Mouse (Mus musculus) cerebellum, adult 2 months (tissue): ENCODE data around the gene Pik3cd. TPM values are rescaled to one million over a fixed set of nuclear protein-coding genes. Genes with fewer than 3 reads are reported as not detected.
A peak's percentile ranks its signal among the peaks of the same experiment; 100 is the strongest.
"Not testable (repeated sequence)": the region's sequence is repeated elsewhere in the genome, so short reads cannot be mapped to it uniquely, and the experiment has no call there.

Experiments used
- DNase-seq, 2 experiments: peaks; one replicate each; pipeline ENCODE4 v3.0.0; 2021
- H3K27ac ChIP-seq: fragments of 200-500 bp; 2 replicates; pipeline ENCODE4 v1.5.1; 2012; ENCODE audit warnings: low read length, control low read depth, inconsistent platforms; ENCODE audit not compliant: insufficient read depth
- H3K27me3 ChIP-seq: fragments of 200-500 bp; 2 replicates; pipeline ENCODE4 v1.6.1; 2012; ENCODE audit warnings: inconsistent platforms, mild to moderate bottlenecking, low read length, moderate library complexity; ENCODE audit not compliant: control insufficient read depth, insufficient read depth
- H3K4me1 ChIP-seq: fragments of 200-500 bp; 2 replicates; pipeline ENCODE4 v1.6.1; 2011; ENCODE audit warnings: low read length; ENCODE audit not compliant: control insufficient read depth, insufficient read depth
- H3K4me3 ChIP-seq: fragments of 200-500 bp; replicated peaks from 2 replicates; pipeline ENCODE3; 2011; ENCODE audit warnings: mild to moderate bottlenecking, low read depth, low read length, control low read depth; ENCODE audit not compliant: insufficient read depth
- CTCF ChIP-seq: fragments of 200-500 bp; IDR thresholded peaks from 2 replicates; pipeline ENCODE4 v1.5.1; 2011; ENCODE audit warnings: low read depth, mild to moderate bottlenecking, control low read depth, low read length, moderate library complexity, borderline replicate concordance; ENCODE audit not compliant: insufficient read depth
- POLR2A ChIP-seq: fragments of 200-500 bp; IDR thresholded peaks from 2 replicates; pipeline ENCODE4 v1.6.1; 2011; ENCODE audit warnings: low read length, control low read depth, borderline replicate concordance; ENCODE audit not compliant: insufficient read depth
- WGBS: fragments of 180-500 bp; shearing (Covaris S2); methylation state at CpG from one replicate; pipeline ENCODE4 v1.1.7; 2018; 5-methylcytosine and 5-hydroxymethylcytosine counted together
- polyA plus RNA-seq: library from polyadenylated mRNA; depleted of rRNA; stranded (reverse); fragments of >200 nt; gene quantifications from 2 replicates; pipeline ENCODE4 v1.2.3, GENCODE M21; 2012

Gene Pik3cd
- polyA plus RNA-seq, 1 experiment: 8.6 TPM

GRCm38 (mm10) chr4:149632670-149633307 is 69.6 kb downstream of the Pik3cd start:
- no peak overlapping the region for H3K4me3 ChIP-seq
- DNase-seq: no peak
- no peaks in the 10 kb centered on the region for H3K27me3 ChIP-seq
- no peak overlapping the region for H3K27ac ChIP-seq
- H3K4me1 ChIP-seq: peaks cover 6% of the 10 kb centered on the region; the same call in 1 of the 2 replicates
- WGBS: 74% methylated on average over 9 of the region's 9 CpGs
- TF ChIP-seq CTCF: no peak
- no peak for TF ChIP-seq POLR2A

- Histone ChIP-seq H3K27me3 (no peaks in the 10 kb centered on the region), H3K4me1 (peaks cover 11% of the 10 kb centered on the region; the same call in 1 of the 2 replicates), H3K4me3 (no peak overlapping the region), H3K27ac (no peak overlapping the region)
- no peak for TF ChIP-seq POLR2A
- TF ChIP-seq CTCF: no peak
- 70% methylated on average over 9 of the region's 9 CpGs for WGBS
- no peak for DNase-seq
These were observed 73.6 kb downstream of the Pik3cd start for GRCm38 (mm10) chr4:149628810-149629209.

- 46% methylated on average over 10 of the region's 10 CpGs for WGBS
- no peak overlapping the region for H3K27ac ChIP-seq
- no peak overlapping the region for H3K4me3 ChIP-seq
- peak; percentile 63 to 64 for DNase-seq
- H3K4me1 ChIP-seq: peaks cover 11% of the 10 kb centered on the region; the same call in 1 of the 2 replicates
- H3K27me3 ChIP-seq: no peaks in the 10 kb centered on the region
- TF ChIP-seq CTCF (peak; percentile 80), POLR2A (no peak)
These were observed 74.0 kb downstream of the Pik3cd start for GRCm38 (mm10) chr4:149628372-149628771.

GRCm38 (mm10) chr4:149626809-149627208 is 75.6 kb downstream of the Pik3cd start:
- no peak for TF ChIP-seq CTCF
- TF ChIP-seq POLR2A: no peak
- Histone ChIP-seq H3K27ac (no peak overlapping the region), H3K4me1 (peaks cover 11% of the 10 kb centered on the region; the same call in 1 of the 2 replicates), H3K27me3 (no peaks in the 10 kb centered on the region), H3K4me3 (no peak overlapping the region)
- no peak for DNase-seq
- 50% methylated on average over 17 of the region's 17 CpGs for WGBS

- no peak for TF ChIP-seq CTCF
- no peak for TF ChIP-seq POLR2A
- WGBS: 47% methylated on average over 5 of the region's 5 CpGs
- Histone ChIP-seq H3K4me3 (no peak overlapping the region), H3K27ac (no peak overlapping the region), H3K27me3 (no peaks in the 10 kb centered on the region), H3K4me1 (peaks cover 11% of the 10 kb centered on the region; the same call in 1 of the 2 replicates)
- no peak for DNase-seq
These were observed 78.7 kb downstream of the Pik3cd start for GRCm38 (mm10) chr4:149623711-149624110.

- no peak for TF ChIP-seq POLR2A
- no peak for DNase-seq
- Histone ChIP-seq H3K27me3 (no peaks in the 10 kb centered on the region), H3K4me1 (peaks cover 5% of the 10 kb centered on the region; the same call in 1 of the 2 replicates), H3K4me3 (no peak overlapping the region), H3K27ac (no peak overlapping the region)
- WGBS: 66% methylated on average over 4 of the region's 4 CpGs
These were observed 81.1 kb downstream of the Pik3cd start for GRCm38 (mm10) chr4:149621286-149621685.

- TF ChIP-seq CTCF (no peak), POLR2A (no peak)
- 50% methylated on average over 8 of the region's 8 CpGs for WGBS
- Histone ChIP-seq H3K27me3 (no peaks in the 10 kb centered on the region), H3K4me1 (peaks cover 2% of the 10 kb centered on the region; the same call in 1 of the 2 replicates), H3K27ac (no peak overlapping the region), H3K4me3 (no peak overlapping the region)
- no peak for DNase-seq
These were observed 82.4 kb downstream of the Pik3cd start for GRCm38 (mm10) chr4:149619988-149620387.

- DNase-seq, H3K27me3 ChIP-seq, H3K4me3 ChIP-seq, H3K4me1 ChIP-seq, H3K27ac ChIP-seq: not testable (repeated sequence)
- 91% methylated on average over 3 of the region's 3 CpGs for WGBS
These were observed 85.4 kb downstream of the Pik3cd start for GRCm38 (mm10) chr4:149616999-149617398.

GRCm38 (mm10) chr4:149614869-149615268 is 87.5 kb downstream of the Pik3cd start:
- no peak for TF ChIP-seq POLR2A
- peak; percentile 20; the same call in 1 of the 2 replicates for TF ChIP-seq CTCF
- DNase-seq: no peak
- peaks cover 6% of the 10 kb centered on the region; the same call in 1 of the 2 replicates for H3K4me1 ChIP-seq
- WGBS: 97% methylated on average over 3 of the region's 3 CpGs
- no peak overlapping the region for H3K27ac ChIP-seq
- no peak overlapping the region for H3K4me3 ChIP-seq
- H3K27me3 ChIP-seq: no peaks in the 10 kb centered on the region

- H3K4me1 ChIP-seq: peaks cover 11% of the 10 kb centered on the region
- 68% methylated on average over 6 of the region's 6 CpGs for WGBS
- H3K4me3 ChIP-seq, H3K27ac ChIP-seq, DNase-seq, H3K27me3 ChIP-seq: not testable (repeated sequence)
These were observed 88.9 kb downstream of the Pik3cd start for GRCm38 (mm10) chr4:149613497-149613896.
